In the genomic region with DNA sequence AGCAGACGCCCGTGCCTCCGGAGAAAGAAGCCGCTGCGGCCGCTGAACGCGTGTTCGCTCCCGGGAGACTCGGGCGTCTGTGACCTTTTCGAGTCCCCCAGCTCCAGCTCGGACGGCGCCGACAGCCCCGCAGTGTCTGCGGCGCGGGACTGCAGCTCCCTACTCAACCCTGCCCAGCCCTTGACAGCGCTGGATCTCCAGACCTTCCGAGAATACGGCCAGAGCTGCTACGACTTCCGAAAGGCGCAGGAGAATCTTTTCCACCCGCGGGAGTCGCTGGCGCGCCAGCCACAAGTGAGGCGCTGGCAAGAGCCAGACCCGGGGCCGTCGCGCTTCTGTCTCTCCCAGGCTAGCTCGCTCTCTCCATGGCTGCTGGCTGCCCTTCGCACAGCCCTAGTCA, we compare ENCODE assay signal across 7 mouse cellular contexts. TPM values are rescaled to one million over a fixed set of nuclear protein-coding genes. Genes with fewer than 3 reads are reported as not detected.
DNase-seq lines count a peak whose midpoint lies in the region; ATAC-seq and TF ChIP-seq lines count a peak whose summit lies in the region.

No protein-coding gene starts in this region.

- peak overlapping the region; percentile 38 for H3K9ac ChIP-seq in hindbrain, embryonic 15.5 days
- peak overlapping the region; percentile 24 for H3K9ac ChIP-seq in midbrain, embryonic 11.5 days (ENCODE audit: low read length)

- H3K36me3 ChIP-seq in hindbrain, embryonic 15.5 days = no peaks in the 10 kb centered on the region
- H3K36me3 ChIP-seq in midbrain, embryonic 11.5 days (ENCODE audit: control insufficient read depth, insufficient read depth, low read length) = no peaks in the 10 kb centered on the region

- TF ChIP-seq POLR2A in lung, adult 2 months (IDR thresholded peaks at IDR 0.05; ENCODE audit: borderline replicate concordance, extremely low read depth, low read depth, low read length) = no peak
- no peak for TF ChIP-seq POLR2A in cortical plate, adult 2 months (IDR thresholded peaks at IDR 0.05; ENCODE audit: extremely low read depth, insufficient read depth, low read length)

- WGBS in lung, adult 2 months = under 1% methylated on average over 39 of the region's 39 CpGs
- WGBS in hindbrain, embryonic 15.5 days = under 1% methylated on average over 39 of the region's 39 CpGs
- under 1% methylated on average over 39 of the region's 39 CpGs for WGBS in midbrain, embryonic 11.5 days

- peak overlapping the region; percentile 94 for H3K4me2 ChIP-seq in hindbrain, embryonic 15.5 days
- H3K4me2 ChIP-seq in midbrain, embryonic 11.5 days = peak overlapping the region; percentile 94

- H3K27ac ChIP-seq in cortical plate, adult 2 months (ENCODE audit: insufficient read depth, low read length) = no peak overlapping the region
- H3K27ac ChIP-seq in hindbrain, embryonic 15.5 days (replicated peaks) = no peak overlapping the region
- no peak overlapping the region for H3K27ac ChIP-seq in midbrain, embryonic 11.5 days (ENCODE audit: low read depth, low read length)

- H3K9me3 ChIP-seq in hindbrain, embryonic 15.5 days = no peaks in the 10 kb centered on the region
- H3K9me3 ChIP-seq in midbrain, embryonic 11.5 days (ENCODE audit: control insufficient read depth, low read length) = no peaks in the 10 kb centered on the region

- peaks cover 69% of the 10 kb centered on the region for H3K27me3 ChIP-seq in hindbrain, embryonic 15.5 days
- peaks cover 62% of the 10 kb centered on the region for H3K27me3 ChIP-seq in midbrain, embryonic 11.5 days (ENCODE audit: control insufficient read depth, insufficient read depth, low read length)

- no peak for DNase-seq in lung, adult 2 months
- no peak for DNase-seq in lung, postnatal 4 days
- no peak for DNase-seq in midbrain, embryonic 11.5 days (ENCODE audit: low spot score, missing footprints)
- DNase-seq in urinary bladder, postnatal 14 days (ENCODE audit: low spot score) = no peak
- no peak for DNase-seq in layer of hippocampus, adult 9-10 months (ENCODE audit: low spot score)

- peaks cover 13% of the 10 kb centered on the region for H3K4me1 ChIP-seq in lung, adult 2 months (ENCODE audit: control insufficient read depth, insufficient read depth, low read length)
- H3K4me1 ChIP-seq in cortical plate, adult 2 months (ENCODE audit: control insufficient read depth, insufficient read depth, low read length) = 0 out of 2 replicates have a peak, but pooled peaks cover 2% of the 10 kb centered on the region
- H3K4me1 ChIP-seq in hindbrain, embryonic 15.5 days (replicated peaks) = peaks cover 35% of the 10 kb centered on the region
- peaks cover 26% of the 10 kb centered on the region for H3K4me1 ChIP-seq in midbrain, embryonic 11.5 days (ENCODE audit: control insufficient read depth, insufficient read depth, low read length)

- no peak for TF ChIP-seq CTCF in lung, adult 2 months (IDR thresholded peaks at IDR 0.05; ENCODE audit: insufficient read depth, low read length)
- no peak for TF ChIP-seq CTCF in cortical plate, adult 2 months (IDR thresholded peaks at IDR 0.05; ENCODE audit: extremely low read depth, insufficient read depth, low read length)

- ATAC-seq in hindbrain, embryonic 15.5 days (ENCODE audit: low FRiP score, low read depth) = peak; percentile 50; the same call in 1 of the 2 replicates
- peak; percentile 43 for ATAC-seq in midbrain, embryonic 11.5 days (ENCODE audit: low FRiP score)

- peak overlapping the region; percentile 57 for H3K4me3 ChIP-seq in lung, adult 2 months (replicated peaks; ENCODE audit: extremely low read depth, low read depth, low read length)
- peak overlapping the region; percentile 28 for H3K4me3 ChIP-seq in cortical plate, adult 2 months (ENCODE audit: insufficient read depth, low read length)
- peak overlapping the region; percentile 48 for H3K4me3 ChIP-seq in hindbrain, embryonic 15.5 days
- peak overlapping the region; percentile 44 for H3K4me3 ChIP-seq in midbrain, embryonic 11.5 days (ENCODE audit: low read depth, low read length)

RNA-seq across cellular contexts. Expression of a gene that starts 0.4 kb away (rescaled TPM):
- polyA plus RNA-seq in lung, adult 2 months (2012; rRNA removed) = 5.9 and 8.4 TPM in 2 replicates
- 1.8 and 2.7 TPM in 2 replicates for polyA plus RNA-seq in cortical plate, adult 2 months (2012; rRNA removed)
- 0.67 and 1.4 TPM in 2 replicates for polyA plus RNA-seq in hindbrain, embryonic 15.5 days (2015; fragmentation: Nextera tagmentation; extraction: Ambion mirVana)
- polyA plus RNA-seq in midbrain, embryonic 11.5 days (2014; fragmentation: Nextera tagmentation; extraction: Ambion mirVana) = 0.39 and 0.68 TPM in 2 replicates

RNA-seq across cellular contexts. Expression of a gene that starts 5.7 kb away (rescaled TPM):
- 0.47 and 0.66 TPM in 2 replicates for polyA plus RNA-seq in lung, adult 2 months (2012; rRNA removed)
- polyA plus RNA-seq in cortical plate, adult 2 months (2012; rRNA removed) = 0.10 and 0.13 TPM in 2 replicates
- 0.45 and 1.3 TPM in 2 replicates for polyA plus RNA-seq in hindbrain, embryonic 15.5 days (2015; fragmentation: Nextera tagmentation; extraction: Ambion mirVana)
- 0.12 TPM in 2 replicates for polyA plus RNA-seq in midbrain, embryonic 11.5 days (2014; fragmentation: Nextera tagmentation; extraction: Ambion mirVana)

RNA-seq across cellular contexts. Expression of a gene that starts 46.9 kb away (rescaled TPM):
- polyA plus RNA-seq in lung, adult 2 months (2012; rRNA removed) = 0.27 and 0.54 TPM in 2 replicates
- 0.08 TPM in 1 of 2 replicates, not detected in the other for polyA plus RNA-seq in cortical plate, adult 2 months (2012; rRNA removed)
- 0.24 and 0.52 TPM in 2 replicates for polyA plus RNA-seq in hindbrain, embryonic 15.5 days (2015; fragmentation: Nextera tagmentation; extraction: Ambion mirVana)
- polyA plus RNA-seq in midbrain, embryonic 11.5 days (2014; fragmentation: Nextera tagmentation; extraction: Ambion mirVana) = not detected in 2 replicates

RNA-seq across cellular contexts. Expression of a gene that starts 58.2 kb away (rescaled TPM):
- polyA plus RNA-seq in lung, adult 2 months (2012; rRNA removed) = 6.8 and 10.6 TPM in 2 replicates
- 10.4 and 10.7 TPM in 2 replicates for polyA plus RNA-seq in cortical plate, adult 2 months (2012; rRNA removed)
- 59.0 and 62.9 TPM in 2 replicates for polyA plus RNA-seq in hindbrain, embryonic 15.5 days (2015; fragmentation: Nextera tagmentation; extraction: Ambion mirVana)
- polyA plus RNA-seq in midbrain, embryonic 11.5 days (2014; fragmentation: Nextera tagmentation; extraction: Ambion mirVana) = 117 and 123 TPM in 2 replicates
